Mouse (Mus musculus) lung, embryonic 16.5 days (tissue): ENCODE measurements around the gene Pum1. TPM values are rescaled to one million over a fixed set of nuclear protein-coding genes. Genes with fewer than 3 reads are reported as not detected.

Experiments used
- ATAC-seq: fragments of 200-750 bp; cut with Nextera tagmentation; 2 replicates; pipeline ENCODE4 v1.8.0; 2017; ENCODE audit warnings: low read depth, mild to moderate bottlenecking, moderate library complexity
- H3K27ac ChIP-seq: fragments of 300-500 bp; sonication (generic); 2 replicates; pipeline ENCODE4 v1.5.1; 2014; ENCODE audit warnings: mild to moderate bottlenecking, control low read depth, low read length
- H3K27me3 ChIP-seq: fragments of 300-500 bp; sonication (generic); 2 replicates; pipeline ENCODE4 v1.6.1; 2014; ENCODE audit warnings: low read depth, low read length, mixed read lengths; ENCODE audit not compliant: control insufficient read depth, insufficient read depth
- H3K36me3 ChIP-seq: fragments of 300-500 bp; sonication (generic); 2 replicates; pipeline ENCODE4 v1.6.1; 2014; ENCODE audit warnings: low read length; ENCODE audit not compliant: control insufficient read depth, insufficient read depth
- H3K4me1 ChIP-seq: fragments of 300-500 bp; sonication (generic); replicated peaks from 2 replicates; pipeline ENCODE4 v1.6.1; 2014; ENCODE audit warnings: low read length, mixed read lengths; ENCODE audit not compliant: control insufficient read depth, insufficient read depth
- H3K4me2 ChIP-seq: fragments of 300-500 bp; sonication (generic); 2 replicates; pipeline ENCODE4 v1.6.1; 2014; ENCODE audit warnings: low read depth, low read length, control low read depth
- H3K4me3 ChIP-seq: fragments of 300-500 bp; sonication (generic); 2 replicates; pipeline ENCODE4 v1.5.1; 2014; ENCODE audit warnings: mild to moderate bottlenecking, low read length, control low read depth
- H3K9ac ChIP-seq: fragments of 300-500 bp; sonication (generic); 2 replicates; pipeline ENCODE4 v1.6.1; 2014; ENCODE audit warnings: low read length, control low read depth
- H3K9me3 ChIP-seq: fragments of 300-500 bp; sonication (generic); 2 replicates; pipeline ENCODE4 v1.6.1; 2016; ENCODE audit warnings: low read length; ENCODE audit not compliant: control insufficient read depth
- WGBS: fragments of 180-500 bp; shearing (Covaris S2); extraction: QIAGEN DNeasy Blood & Tissue Kit; methylation state at CpG from one replicate; pipeline ENCODE4 v1.1.7; 2014; 5-methylcytosine and 5-hydroxymethylcytosine counted together
- polyA plus RNA-seq: library from polyadenylated mRNA; unstranded; fragments of >200 nt; fragmentation: Nextera tagmentation; extraction: Ambion mirVana; gene quantifications from 2 replicates; pipeline ENCODE4 v1.2.1, GENCODE M21; 2015

The Pum1 gene
- polyA plus RNA-seq, 1 experiment from 2014 or later: 84.2 TPM

DNA sequence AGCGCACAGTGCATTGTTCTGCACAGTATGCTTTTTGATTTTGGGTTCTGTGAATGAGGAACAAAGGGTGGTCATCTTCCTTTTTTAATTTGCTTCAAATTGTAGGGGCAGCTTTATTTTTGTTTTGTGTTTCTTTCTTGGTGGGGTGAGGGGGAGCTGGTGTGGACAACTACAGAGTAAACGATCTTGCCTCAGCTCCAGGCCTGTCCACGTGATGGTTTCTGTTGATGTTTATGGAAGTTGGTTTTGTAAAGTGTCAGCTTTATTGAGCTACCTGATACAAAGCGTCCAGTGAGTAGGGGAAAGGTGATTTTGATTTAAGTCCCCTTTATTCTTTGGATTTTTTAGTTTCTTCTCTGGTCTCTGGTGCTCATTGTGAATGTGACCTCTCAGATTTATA lies 72.8 kb downstream of the Pum1 start:
- Histone ChIP-seq H3K27ac (no peak overlapping the region), H3K4me2 (no peak overlapping the region), H3K36me3 (no peaks in the 10 kb centered on the region), H3K4me1 (peaks cover 4% of the 10 kb centered on the region; the same call in 1 of the 2 replicates), H3K27me3 (no peaks in the 10 kb centered on the region), H3K9ac (no peak overlapping the region), H3K9me3 (no peaks in the 10 kb centered on the region), H3K4me3 (no peak overlapping the region)
- WGBS: 66% methylated on average over 4 of the region's 4 CpGs
- no peak for ATAC-seq

DNA sequence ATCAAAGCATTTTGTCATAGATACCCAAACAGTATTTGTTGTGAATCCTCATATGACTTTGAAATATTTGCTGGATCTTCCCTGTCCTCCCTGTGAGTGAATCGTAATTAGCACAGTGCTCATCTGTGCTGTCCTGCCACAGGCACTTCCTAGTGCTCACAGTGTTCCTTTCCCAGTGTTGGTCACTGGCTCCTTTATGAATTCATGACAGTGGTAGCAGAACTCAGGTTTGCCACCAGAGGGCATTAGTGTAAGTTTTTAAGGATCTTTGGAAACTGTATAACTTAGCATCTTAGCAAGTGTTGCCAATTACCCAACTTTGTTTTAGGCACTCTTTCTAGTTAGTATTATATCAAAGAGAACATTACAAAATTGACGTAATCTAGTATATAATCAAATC lies 75.4 kb downstream of the Pum1 start:
- Histone ChIP-seq H3K27ac (no peak overlapping the region), H3K9me3 (no peaks in the 10 kb centered on the region), H3K36me3 (peaks cover 12% of the 10 kb centered on the region), H3K9ac (no peak overlapping the region), H3K4me1 (peaks cover 4% of the 10 kb centered on the region; the same call in 1 of the 2 replicates), H3K27me3 (no peaks in the 10 kb centered on the region), H3K4me2 (no peak overlapping the region), H3K4me3 (no peak overlapping the region)
- 56% methylated on average over 2 of the region's 2 CpGs for WGBS
- ATAC-seq: peak; percentile 57; the same call in 1 of the 2 replicates

DNA sequence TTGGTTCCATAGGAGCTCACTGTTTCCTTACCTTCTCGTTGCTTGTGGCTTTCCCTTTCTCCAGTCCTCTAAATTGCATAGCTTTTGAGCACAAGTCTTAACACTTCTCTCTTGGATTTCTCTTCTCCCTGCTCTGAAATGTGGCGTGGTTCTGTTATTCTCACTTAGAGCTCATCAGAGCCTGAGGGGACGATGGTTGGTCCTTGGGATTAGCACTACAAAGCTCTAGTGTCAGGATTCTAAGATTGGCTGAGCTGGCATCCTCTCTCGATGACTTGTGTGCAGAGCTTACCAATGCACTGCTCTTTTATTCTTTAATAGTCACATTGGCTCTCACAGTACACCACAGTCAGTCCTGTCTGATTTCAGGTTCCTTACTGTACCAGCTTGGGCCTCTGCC lies 80.9 kb downstream of the Pum1 start:
- no peak overlapping the region for H3K27ac ChIP-seq
- no peak overlapping the region for H3K4me3 ChIP-seq
- H3K4me2 ChIP-seq: no peak overlapping the region
- no peak for ATAC-seq
- H3K9me3 ChIP-seq: no peaks in the 10 kb centered on the region
- H3K4me1 ChIP-seq: no peaks in the 10 kb centered on the region
- no peak overlapping the region for H3K9ac ChIP-seq
- no peaks in the 10 kb centered on the region for H3K27me3 ChIP-seq
- 86% methylated on average over 4 of the region's 4 CpGs for WGBS
- H3K36me3 ChIP-seq: peaks cover 56% of the 10 kb centered on the region

DNA sequence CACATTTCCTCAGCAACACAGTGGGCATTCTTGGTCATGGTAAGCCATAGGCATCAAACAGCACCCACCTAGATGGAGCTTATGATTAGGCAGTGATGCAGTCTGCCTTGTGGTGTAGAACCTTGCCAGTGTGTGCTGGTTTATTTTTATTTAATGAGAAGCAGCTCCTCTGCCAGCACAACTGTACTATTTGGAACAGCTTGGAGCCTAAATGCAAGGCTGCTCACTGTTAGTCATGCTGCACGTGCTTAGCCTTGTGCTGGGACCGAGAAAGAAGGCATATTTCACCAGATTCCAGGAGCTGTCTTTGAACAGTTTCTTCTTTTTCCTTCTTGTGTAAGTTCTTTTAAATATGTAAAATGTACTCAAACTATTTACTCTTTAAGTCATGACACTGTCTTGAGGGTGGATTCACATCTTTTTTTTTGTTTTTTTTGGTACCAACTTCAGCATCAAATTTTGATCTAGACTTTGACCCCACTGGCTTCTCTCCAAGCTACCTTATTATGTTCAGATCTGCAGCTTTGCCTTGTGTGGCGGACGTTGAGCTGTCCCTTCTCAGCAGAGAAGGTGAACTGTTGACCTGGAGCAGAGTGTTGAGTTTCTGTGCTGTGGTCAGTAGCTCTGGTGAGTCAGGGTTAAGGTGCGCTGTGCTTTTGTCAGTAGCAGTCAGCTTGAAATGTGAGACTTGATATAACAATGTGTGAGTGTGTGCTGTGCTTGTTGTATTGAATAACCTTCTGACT lies 82.6 kb downstream of the Pum1 start:
- peaks cover 70% of the 10 kb centered on the region for H3K36me3 ChIP-seq
- H3K4me2 ChIP-seq: no peak overlapping the region
- H3K4me3 ChIP-seq: no peak overlapping the region
- H3K4me1 ChIP-seq: no peaks in the 10 kb centered on the region
- H3K27me3 ChIP-seq: no peaks in the 10 kb centered on the region
- ATAC-seq: no peak
- no peak overlapping the region for H3K9ac ChIP-seq
- no peak overlapping the region for H3K27ac ChIP-seq
- no peaks in the 10 kb centered on the region for H3K9me3 ChIP-seq
- WGBS: 77% methylated on average over 5 of the region's 5 CpGs

DNA sequence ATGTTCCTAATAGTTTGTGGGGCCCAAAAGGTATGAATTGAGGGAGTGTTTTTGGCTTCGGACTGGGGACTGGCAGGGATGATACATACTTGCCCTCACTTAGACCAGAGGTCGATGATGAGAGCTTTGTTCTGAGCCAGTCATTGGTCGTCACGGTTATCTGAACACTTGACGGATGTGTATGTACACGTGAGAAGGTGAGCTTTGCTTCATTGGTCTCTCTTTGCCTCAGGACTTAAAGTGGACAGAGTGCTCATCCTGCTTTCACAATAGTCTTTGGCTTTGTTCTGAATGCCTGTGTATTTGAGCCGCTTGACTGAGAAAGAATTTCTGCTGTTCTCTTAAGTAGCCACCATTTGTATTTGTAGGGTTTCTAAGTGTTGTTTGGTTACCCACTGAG lies 86.4 kb downstream of the Pum1 start:
- WGBS: 56% methylated on average over 7 of the region's 7 CpGs
- Histone ChIP-seq H3K9me3 (no peaks in the 10 kb centered on the region), H3K4me3 (no peak overlapping the region), H3K27me3 (no peaks in the 10 kb centered on the region), H3K4me1 (no peaks in the 10 kb centered on the region), H3K27ac (no peak overlapping the region), H3K9ac (no peak overlapping the region), H3K36me3 (peaks cover 84% of the 10 kb centered on the region), H3K4me2 (no peak overlapping the region)
- ATAC-seq: no peak

DNA sequence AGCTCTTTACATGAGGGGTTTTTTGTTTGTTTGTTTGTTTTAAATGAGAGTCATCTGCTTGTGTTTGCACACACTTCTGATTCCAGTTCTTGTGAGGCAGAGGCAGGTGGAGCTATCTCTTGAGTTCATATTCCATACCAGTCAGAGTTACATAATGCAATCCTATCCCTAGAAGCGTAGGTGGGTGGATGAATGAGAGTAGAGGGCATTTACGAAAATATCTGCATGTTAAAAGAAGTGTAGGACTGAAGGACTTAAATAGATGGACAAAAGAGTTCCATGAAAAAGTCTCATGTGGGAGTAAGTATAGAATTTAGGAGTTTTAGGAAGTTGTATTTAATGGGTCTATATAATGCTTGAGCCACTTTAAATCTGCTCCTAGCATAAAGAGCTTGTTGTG lies 88.8 kb downstream of the Pum1 start:
- no peak overlapping the region for H3K4me3 ChIP-seq
- no peaks in the 10 kb centered on the region for H3K9me3 ChIP-seq
- no peak for ATAC-seq
- no peaks in the 10 kb centered on the region for H3K4me1 ChIP-seq
- WGBS: 88% methylated on average over 2 of the region's 2 CpGs
- peaks cover 74% of the 10 kb centered on the region for H3K36me3 ChIP-seq
- H3K4me2 ChIP-seq: no peak overlapping the region
- no peaks in the 10 kb centered on the region for H3K27me3 ChIP-seq
- H3K9ac ChIP-seq: no peak overlapping the region
- H3K27ac ChIP-seq: no peak overlapping the region

DNA sequence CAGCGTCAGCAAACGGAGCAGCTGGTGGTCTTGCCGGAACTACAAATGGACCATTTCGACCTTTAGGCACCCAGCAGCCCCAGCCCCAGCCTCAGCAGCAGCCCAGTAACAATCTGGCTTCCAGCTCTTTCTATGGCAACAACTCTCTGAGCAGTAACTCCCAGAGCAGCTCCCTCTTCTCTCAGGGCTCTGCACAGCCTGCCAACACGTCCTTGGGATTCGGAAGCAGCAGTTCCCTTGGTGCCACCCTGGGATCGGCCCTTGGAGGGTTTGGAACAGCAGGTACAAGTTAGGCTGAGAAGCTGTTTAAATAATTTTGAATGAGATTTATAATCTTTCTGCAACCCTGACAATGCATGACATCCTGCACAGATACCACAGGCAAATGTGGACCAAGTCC lies 89.5 kb downstream of the Pum1 start:
- Histone ChIP-seq H3K4me2 (no peak overlapping the region), H3K27me3 (no peaks in the 10 kb centered on the region), H3K36me3 (peaks cover 73% of the 10 kb centered on the region), H3K4me1 (no peaks in the 10 kb centered on the region), H3K4me3 (no peak overlapping the region), H3K9ac (no peak overlapping the region), H3K9me3 (no peaks in the 10 kb centered on the region), H3K27ac (no peak overlapping the region)
- WGBS: 66% methylated on average over 7 of the region's 7 CpGs
- no peak for ATAC-seq

DNA sequence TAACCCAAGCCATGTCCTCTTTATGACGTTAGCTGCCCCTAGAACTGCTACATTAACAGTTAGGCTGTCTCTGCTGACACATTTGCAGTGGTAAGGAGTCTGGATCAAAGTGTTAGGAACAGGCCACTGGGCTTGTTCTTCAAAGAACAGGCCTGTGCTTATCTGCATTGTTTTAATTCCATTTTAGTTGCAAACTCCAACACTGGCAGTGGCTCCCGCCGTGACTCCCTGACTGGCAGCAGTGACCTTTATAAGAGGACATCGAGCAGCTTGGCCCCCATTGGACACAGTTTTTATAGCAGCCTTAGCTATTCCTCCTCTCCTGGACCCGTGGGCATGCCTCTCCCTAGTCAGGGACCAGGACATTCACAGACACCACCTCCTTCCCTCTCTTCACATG lies 90.6 kb downstream of the Pum1 start:
- Histone ChIP-seq H3K9ac (no peak overlapping the region), H3K27me3 (no peaks in the 10 kb centered on the region), H3K4me1 (no peaks in the 10 kb centered on the region), H3K4me3 (no peak overlapping the region), H3K27ac (no peak overlapping the region), H3K36me3 (peaks cover 67% of the 10 kb centered on the region), H3K9me3 (no peaks in the 10 kb centered on the region), H3K4me2 (no peak overlapping the region)
- 61% methylated on average over 5 of the region's 5 CpGs for WGBS
- no peak for ATAC-seq

DNA sequence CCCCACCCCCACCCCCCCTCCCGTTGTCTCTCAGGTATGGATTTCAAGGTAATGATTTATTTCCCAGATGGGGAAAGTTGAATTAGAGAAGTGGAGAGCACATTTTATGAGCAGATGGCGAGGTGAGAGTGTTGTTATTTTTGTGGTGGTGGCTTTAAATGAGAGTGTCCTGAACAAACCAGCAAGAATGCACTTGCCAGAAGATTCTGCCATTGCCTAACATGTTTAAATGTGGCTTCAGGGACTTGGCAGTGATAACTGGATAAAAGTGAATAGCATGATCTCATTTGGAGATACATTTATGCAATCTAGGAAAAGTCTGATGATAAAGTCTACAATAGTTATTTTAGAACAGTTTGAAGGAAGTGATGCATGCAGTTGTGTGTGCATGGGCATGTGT lies 91.7 kb downstream of the Pum1 start:
- Histone ChIP-seq H3K9me3 (no peaks in the 10 kb centered on the region), H3K4me1 (no peaks in the 10 kb centered on the region), H3K27ac (no peak overlapping the region), H3K27me3 (no peaks in the 10 kb centered on the region), H3K4me3 (no peak overlapping the region), H3K4me2 (no peak overlapping the region), H3K9ac (no peak overlapping the region), H3K36me3 (peaks cover 67% of the 10 kb centered on the region)
- no peak for ATAC-seq
- WGBS: 82% methylated on average over 2 of the region's 2 CpGs

DNA sequence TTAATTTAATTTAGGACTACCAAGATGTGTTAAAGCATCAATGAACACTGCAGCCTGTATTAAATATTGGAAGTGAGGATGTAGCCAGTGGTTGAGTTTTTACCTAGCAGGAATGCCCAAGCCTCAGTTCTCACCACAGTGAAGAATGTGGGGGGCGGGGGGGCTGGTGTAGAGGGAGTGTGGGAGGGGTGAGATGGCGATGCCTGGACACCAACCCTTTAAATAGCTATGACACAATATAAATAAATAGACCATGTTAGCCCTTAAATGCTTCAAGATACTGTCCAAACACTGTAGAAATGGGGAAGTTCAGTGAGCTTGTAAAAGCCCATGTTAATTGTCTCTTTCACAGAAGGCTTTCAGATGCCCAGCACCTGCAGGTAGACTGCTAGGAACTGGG lies 96.8 kb downstream of the Pum1 start:
- Histone ChIP-seq H3K27ac (no peak overlapping the region), H3K9ac (no peak overlapping the region), H3K27me3 (no peaks in the 10 kb centered on the region), H3K9me3 (no peaks in the 10 kb centered on the region), H3K4me3 (no peak overlapping the region), H3K4me2 (no peak overlapping the region), H3K36me3 (peaks cover 58% of the 10 kb centered on the region), H3K4me1 (no peaks in the 10 kb centered on the region)
- 62% methylated on average over 2 of the region's 2 CpGs for WGBS
- no peak for ATAC-seq
